Mouse (Mus musculus): ENCODE measurements around the gene Cbln1. TPM values are rescaled to one million over a fixed set of nuclear protein-coding genes. Genes with fewer than 3 reads are reported as not detected.
A peak's percentile ranks its signal among the peaks of the same experiment; 100 is the strongest.

The Cbln1 gene
- not detected for total RNA-seq (2021)
- long read RNA-seq, experiment 1: 0 reads
- long read RNA-seq, experiment 2: 0 reads

DNA sequence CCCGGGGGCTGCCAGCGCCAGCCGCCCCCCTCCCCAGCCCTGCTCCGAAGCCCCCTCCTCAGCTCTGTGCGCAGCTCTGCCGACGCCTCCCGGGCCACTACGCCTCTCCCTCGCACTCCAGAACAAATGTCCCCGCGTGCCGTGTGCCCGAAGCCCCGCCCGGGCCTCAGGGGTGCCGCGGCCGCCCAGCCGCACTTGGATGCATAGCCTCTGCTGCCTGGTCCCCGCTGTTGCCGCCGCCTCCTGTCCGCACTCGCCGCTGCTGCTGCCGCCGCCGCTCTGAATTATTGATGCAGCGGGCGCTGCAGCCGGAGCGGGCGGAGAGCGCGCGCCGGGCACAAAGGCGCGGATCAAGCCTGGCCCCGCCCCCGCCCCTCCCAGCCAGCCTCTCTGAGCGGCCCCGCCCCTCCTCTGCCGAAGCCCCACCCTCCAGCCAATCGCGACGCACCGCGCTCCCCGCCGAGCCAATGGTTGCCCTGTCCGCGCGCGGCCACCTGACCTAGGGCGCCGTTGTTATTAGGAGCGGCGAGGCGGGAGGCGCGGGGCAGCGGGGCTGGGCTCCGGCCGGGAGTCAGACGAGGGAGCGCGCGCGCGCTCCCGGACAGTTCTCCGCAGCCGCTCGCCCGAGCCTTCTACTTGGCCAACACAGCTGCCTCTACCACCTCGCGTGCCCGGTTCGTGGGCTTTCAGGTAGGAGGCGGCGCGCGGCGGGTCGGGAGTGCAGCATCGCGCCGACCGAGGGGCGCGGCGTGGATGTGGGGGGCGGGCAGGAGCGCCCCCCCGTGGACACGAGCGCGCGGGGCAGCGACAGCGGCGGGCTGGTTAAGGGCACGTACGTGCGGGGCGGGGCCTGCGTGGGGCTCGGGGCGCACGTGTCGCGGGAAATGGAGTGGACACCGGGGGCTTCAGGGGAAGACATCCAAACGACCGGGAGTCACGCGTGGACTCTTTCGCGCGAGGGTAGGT, at the start of gene Cbln1:
TSS of gene Cbln1 (minus strand) at position 339 of the 966 bp plus-strand sequence.
- DNase-seq (ENCODE audit: low spot score): peak; percentile 66

DNA sequence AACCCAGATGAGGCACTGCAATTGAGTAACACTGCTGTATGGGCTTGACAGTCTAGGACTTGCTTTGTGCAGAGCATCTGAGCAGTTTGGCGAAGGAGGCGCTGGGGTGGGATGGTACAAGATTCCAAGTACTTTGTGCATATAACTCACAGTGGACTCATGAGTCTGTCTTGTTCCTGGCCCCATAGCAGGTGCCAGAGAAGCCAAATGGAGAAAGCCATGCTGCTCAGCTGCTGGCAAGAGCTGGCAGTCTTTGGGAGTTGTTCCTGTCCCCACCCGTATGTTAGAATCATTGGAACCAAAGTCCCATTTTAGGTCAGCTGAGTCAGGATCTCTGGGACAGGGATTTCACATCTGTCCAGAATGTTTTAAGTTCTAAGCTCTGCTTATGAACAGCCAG, 44.7 kb upstream of the Cbln1 start:
- no peak for DNase-seq (ENCODE audit: low spot score)

DNA sequence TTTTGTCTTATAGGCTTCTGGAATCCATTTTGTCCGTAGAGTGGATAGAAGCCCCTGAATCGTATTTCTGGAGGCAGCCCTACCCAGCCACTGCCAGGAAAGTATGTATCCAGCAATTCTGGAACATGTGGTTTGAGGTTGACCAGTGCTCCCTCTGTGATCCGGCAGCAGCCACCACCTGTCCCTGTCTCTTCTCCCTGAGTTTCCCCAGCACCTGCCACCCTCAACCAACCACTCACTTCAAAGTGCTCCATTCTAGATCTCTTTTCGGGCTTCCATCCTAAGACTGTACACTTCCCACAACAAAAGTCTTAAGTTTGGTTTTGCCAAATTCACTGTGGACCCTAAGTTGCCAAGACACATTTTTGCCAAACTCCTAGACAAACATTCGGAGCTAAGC, 41.4 kb upstream of the Cbln1 start:
- DNase-seq (ENCODE audit: low spot score): no peak

DNA sequence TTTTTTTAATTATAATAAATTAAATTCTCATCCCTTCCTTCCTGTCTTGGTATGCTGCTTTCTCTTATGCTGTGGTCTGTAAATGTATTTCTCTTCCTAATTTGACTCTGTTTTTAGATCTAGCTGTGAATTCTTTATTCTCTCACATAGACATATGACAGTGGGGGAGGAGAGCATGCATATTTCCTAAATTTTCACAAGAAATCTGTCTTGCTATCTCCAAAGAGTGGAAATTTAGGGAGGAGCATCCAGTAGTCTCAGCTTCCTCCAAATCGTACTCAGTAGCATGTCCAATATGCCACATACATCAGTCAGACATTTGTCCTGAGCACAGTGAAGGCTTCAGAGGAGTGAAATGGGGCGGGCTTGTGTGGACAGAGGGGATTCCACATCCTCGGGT, 40.9 kb upstream of the Cbln1 start:
- DNase-seq (ENCODE audit: low spot score): no peak

DNA sequence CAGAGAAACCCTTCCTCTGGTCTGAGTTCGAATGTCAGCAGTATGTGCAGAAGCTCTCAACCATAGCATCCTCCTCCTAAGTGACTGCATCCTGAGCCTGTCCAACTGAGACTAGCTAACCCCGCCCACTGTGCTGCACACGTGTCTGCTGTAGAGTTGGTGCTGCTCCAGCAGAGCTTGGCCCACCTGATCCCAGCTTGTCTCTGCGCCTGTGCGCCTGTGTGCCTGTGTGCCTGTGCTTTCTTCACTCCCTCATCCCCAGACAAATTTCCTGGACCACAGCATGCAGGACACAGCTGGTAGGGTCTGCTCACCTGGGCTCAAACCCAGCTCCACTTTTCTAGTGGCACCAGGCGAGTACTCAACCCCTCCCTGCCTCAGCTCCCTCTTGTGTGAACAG, 40.2 kb upstream of the Cbln1 start:
- no peak for DNase-seq (ENCODE audit: low spot score)

DNA sequence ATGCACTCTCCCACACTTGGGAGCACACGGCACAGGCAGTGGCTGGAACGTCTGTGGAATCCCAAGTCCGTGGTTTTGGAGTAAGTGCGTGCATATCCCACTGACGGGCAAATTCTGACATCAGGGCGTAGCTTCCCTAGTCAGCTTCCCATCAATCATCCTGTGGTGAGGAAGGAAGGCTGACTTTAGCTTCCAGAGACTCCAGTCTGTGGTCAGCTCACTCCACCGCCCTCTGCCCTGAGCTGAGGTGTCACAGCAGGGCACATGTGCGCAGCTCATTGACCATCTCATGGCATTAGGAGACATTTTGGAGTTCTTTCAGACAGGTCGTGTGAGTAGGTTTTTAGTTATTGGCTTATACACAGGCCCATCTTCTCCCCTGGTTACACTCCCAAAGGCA, 34.6 kb upstream of the Cbln1 start:
- no peak for DNase-seq (ENCODE audit: low spot score)

DNA sequence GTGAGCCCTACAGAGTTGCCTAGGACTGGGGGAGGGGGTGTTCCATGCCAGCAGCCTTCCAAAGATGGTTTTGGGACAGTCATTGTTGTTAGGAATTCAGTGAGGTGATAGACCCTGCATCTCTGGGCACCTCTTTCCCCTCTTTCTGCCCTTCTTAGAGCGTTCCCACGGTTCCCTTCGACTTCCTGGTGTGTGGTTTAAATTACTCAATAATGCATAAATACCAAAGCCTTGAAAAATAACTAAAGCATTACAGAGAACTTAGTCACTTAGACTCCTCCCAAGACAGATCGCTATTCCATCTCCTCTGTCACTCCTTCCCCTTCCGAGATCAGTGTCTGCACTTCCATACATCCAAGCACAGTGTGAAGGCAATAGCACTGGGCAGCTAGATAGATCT, 32.0 kb upstream of the Cbln1 start:
- no peak for DNase-seq (ENCODE audit: low spot score)

DNA sequence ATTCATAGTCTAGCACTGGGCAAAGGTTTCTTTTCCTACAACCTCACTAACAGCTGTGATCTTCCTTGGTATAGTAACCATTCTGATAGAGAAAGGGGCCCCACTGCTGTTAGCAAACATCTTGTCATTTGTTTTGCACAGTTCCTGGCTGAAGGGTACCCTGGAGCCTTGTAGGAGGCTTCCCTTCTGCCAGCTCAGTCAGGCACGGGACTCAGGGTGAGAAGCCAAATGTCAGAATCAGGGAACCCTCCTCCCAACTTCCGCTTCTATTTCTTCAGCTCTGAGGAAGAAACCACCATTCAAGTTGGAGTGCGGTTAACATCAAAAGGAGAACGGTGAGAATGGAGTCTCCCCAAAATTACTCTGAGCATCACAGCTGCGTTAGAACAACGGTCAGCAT, 30.3 kb upstream of the Cbln1 start:
- no peak for DNase-seq (ENCODE audit: low spot score)

DNA sequence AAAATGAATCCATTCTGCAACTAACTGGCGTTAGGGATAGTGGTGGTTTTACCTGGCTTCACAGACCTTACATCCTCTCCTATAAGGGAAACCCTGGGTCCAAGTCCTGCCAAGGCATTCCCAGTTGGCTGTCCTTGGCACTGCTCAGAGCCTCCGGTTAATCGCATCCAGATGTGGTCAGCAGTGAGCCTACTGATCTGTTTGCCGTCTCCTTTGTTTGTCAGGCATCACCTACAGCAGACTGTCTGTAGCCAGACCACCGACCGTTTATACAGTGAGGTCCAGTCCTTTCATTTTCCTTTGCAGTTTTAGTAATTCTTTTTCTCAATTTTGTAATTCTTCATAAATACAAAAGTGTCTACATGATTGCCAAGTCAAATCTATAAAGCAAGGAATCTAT, 25.2 kb upstream of the Cbln1 start:
- no peak for DNase-seq (ENCODE audit: low spot score)

DNA sequence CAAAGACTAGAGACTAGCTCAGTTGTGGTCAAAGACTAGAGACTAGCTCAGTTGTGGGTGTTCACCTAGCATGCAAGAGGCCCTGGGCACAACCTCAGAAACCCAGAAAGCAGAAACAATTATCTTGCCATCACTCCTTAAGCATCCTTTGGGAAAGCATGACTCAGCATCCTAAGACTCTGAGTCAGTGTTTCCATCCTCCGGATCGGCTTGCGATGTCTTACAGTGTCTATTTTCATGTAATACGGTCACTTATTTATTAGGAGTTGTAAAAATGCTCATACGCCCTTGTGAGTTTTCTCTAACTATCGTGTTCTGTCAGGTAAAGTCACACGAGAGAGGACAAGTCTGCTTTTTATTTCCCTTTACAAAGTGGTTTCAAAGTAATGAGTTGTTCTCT, 24.1 kb upstream of the Cbln1 start:
- no peak for DNase-seq (ENCODE audit: low spot score)

DNA sequence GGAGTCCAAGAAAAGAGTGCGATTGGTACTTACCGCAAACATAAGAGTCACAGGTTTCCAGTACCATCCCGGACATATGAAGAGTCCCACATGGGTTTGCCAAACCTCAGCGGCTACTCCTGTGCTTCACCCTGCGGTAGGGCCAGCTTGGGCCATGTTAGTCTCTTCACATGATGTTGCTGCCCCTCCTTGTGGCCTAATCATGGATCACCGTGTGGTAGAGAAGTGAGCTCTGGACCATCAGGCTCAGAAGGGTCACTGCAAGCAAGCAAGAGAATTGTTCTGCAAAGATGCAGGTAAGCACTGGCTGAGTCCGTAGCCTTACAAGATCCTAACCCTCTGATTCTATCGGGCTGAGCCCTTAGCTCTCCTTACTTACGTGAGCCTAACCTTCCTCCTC, 22.5 kb upstream of the Cbln1 start:
- DNase-seq (ENCODE audit: low spot score): no peak

DNA sequence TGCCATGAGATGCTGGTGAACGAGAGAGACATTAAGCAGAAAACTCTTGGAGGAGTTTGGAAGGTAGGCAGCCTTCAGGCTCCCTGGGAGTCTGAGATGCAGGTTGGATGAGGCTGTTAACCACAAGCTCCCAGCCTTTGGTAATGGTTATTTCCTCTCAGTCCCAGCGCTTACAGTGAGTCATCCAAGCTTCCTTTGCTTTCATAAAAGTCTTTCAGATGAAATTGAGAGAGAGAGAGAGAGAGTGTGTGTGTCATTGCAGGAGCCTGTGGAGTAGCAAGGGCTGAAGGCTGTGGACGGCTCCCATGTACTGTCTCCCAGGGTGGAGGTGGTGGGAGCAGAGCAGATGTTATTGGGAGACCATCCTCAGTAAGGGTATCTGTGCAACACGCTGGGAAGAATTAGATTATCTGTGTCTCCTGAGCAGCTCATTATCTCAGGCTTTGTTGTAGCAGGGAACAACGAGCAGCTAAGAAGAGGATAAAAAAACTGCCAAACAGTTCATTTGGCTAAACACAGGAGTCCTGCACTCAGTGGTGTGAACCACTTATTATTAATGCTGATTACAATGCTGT, 17.5 kb upstream of the Cbln1 start:
- no peak for DNase-seq (ENCODE audit: low spot score)

DNA sequence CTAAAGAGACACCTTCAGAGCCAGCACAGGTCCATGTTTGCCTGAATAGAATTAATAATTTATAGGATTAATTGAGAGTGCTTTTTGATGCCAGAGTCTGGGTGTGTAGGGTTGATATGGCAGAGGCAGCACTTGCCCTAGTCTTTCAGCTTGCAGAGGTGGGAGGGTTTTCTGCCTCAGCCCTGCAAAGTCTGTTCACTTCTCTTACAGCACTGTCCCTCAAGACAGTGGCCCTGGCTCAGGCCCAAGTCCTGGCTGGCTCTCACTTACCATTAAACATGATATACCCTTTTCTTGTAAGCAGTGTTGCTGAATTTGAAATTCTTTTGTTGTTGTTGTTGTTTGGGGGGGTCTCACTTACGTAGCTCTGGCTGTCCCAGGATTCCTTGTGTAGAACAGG, 9.0 kb upstream of the Cbln1 start:
- no peak for DNase-seq (ENCODE audit: low spot score)

DNA sequence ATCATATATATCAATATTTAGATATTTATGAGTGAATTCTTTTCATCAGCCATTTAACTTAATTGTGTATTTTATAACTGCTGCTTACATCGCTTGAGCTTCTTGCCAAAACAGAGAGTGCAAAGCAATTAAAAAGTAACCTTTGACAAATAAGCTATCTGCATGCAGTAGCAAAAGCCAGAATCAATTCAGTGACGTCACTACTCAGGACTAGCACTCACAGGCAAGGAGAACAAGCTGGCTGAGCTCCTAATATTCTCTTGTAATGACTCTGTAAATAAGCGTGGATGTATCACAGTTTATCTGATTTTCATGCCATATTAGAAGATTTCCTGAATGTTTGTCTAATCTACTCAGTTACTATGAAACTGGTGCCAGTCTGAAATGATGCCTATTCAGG, 5.8 kb upstream of the Cbln1 start:
- no peak for DNase-seq (ENCODE audit: low spot score)

DNA sequence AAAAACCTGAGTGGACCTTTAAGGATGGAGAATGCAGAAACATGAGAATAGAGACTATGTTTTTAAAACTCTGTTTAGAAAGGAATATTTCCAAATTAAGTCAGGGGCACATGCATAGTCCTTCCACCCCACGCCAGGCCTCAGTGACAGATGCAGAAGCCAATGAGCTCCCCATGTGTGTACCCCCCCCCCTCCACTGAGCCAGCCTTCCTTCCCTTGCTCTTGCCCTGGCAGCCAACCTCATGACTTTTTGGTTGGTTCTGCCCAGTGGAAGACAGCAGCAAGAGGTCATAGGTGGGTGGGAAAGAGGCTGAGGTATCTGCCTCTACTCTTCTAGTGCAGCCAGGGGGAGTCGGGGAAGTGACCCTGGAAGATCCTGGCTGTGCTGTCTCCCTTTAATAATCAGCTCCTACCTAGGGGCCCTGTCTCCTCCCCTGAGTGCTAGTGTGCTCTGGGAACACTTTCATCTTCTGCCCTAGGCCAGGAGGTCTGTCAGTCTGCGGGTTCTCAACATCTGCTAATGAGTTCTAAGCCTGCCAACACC, 4.8 kb upstream of the Cbln1 start:
- DNase-seq (ENCODE audit: low spot score): no peak

DNA sequence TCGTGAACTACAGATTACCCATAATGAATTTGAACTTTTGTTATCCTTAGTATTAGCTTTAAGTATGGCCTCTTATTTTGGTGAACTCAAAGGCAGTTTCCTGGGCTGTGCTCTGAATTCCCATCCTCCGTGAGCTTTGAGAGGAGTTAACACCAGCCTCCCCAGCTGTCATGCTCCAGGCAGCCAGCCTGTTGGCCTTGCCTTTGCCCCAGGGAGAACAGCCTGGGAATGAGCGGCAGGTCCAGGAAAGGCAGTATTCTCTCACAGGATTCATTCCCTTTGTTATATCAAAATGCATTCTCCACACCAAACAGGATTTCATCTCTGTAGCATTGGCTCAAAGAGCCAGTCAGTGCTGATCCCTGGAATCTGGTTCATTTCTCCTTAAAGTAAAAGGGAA, 3.1 kb upstream of the Cbln1 start:
- no peak for DNase-seq (ENCODE audit: low spot score)

DNA sequence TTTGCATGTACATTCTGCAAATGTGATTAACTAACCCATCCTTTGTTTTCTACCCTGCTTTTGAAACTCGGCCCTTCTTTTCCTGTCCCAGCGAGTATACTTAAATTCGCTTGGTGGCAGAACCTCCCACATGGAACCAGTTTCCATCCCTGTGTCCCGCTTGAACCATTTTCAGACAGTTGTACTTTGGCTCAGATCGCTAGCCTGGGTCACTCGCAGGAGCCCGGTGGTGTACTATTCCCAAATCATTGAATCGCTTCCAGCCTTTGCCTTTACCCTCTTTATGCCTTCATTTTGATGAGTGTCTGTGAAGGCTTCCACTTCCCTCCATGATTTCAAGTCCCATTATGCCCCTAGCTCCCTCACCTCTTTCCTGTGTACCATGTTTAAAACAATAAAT, 2.0 kb upstream of the Cbln1 start:
- DNase-seq (ENCODE audit: low spot score): no peak

DNA sequence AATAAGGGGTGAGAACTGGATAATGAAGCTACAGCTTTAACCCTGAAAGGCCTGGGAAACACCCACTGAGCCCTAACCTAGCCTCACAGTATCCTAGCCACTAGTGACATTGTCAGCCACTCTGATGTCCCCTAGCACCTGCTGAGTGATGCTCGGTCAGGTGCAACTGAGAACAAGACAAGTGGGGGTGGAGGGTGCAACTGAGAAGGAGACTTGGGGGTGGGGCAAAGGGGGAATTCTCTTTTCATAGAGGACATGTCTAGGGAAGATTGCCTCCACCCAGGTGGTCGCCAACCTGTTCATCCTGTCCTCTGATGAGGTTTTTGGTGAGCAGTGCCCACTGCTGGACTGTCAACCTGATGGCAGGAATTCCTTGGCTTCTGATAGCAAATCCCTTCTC, 1.5 kb upstream of the Cbln1 start:
- DNase-seq (ENCODE audit: low spot score): no peak

DNA sequence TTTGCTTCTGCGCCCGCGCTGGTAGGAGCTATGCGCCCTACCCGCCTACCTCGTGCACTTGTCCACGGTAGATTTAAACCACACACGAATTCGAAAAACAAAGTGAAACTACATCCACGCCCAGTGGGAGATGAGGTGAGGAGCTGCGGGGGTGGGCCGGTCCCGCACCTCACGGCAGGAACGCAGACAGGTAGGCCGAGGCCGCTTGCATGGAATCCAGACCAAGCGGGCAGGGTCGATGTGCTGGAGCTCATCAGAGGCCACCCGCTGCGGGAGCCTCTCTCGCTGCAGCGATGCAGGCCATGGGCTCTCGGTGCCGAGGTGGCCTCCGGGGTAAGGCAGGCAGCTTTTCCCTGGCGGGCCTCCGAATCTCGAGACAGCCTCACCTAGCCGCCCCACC, 905 bp upstream of the Cbln1 start:
- DNase-seq (ENCODE audit: low spot score): no peak

DNA sequence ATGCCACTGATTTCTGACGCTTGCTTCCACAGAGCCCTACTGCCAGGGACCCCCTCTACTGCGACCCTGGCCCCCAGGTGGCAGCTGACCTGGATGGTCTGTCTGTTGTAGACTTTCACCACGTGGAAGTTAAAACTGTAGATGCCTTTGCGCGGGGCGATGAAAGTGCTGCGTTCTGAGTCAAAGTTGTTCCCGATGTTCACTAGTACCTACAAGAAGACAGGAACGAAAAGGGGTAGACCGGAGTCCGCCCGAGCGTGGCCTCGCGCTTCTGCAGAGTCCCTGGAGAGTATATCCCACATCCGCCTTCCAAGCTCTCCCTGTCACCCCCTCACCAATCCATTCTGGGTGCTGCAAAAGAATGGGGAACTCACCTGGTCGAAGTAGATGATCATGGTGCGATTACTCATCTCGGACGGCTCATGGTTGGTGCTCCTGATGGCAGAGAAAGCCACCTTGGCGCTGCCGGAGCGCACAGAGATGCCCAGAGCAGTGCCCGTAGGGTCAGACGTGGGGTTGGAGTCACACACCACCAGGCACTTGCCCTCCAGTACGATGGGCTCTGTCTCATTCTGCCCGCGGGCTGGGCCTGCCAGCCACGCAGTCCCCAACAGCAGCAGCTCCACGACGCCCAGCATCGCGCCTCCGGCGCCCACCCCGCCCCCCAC, 672 bp downstream of the Cbln1 start:
- no peak for DNase-seq (ENCODE audit: low spot score)

DNA sequence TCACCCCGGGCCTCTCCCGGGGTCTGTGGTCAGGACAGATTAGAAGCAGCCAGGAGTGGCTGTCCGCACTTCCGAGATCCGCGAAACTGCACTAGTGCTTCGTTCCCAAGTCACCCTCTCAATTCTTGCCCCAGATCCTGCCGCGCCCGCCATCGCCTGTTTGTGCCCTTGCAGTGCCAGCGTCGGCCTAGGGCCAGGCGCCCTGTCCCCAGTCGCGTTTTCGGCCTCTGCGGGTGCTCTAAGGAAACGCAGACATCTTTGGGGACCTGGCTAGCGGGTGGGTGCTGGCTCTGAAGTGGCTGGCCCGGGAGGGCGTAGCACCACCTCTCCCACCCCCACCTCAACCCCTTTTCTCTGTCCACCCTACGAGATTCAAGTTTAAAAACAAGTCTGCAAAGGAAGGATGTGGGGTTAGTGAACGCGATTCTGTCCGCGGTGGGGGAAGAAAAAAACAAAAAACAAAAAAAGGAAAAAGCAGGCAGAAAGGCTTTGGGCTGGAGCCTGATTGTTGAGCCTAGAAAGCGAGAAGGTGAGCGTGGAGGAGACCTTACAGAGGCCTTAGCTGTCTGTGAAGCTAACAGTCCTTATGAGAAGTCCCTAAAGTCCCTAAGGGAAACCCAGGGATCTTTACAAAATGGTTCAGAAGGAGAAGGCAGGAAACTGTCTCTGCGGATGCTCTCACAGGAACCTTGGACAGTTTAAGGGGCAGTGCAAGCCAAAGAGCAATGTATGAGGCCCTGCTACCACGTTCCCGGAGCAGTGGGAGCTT, 1.4 kb downstream of the Cbln1 start:
- no peak for DNase-seq (ENCODE audit: low spot score)

All from gastrocnemius, adult 18-20 months (tissue).